Mouse (Mus musculus) myocyte (in vitro differentiated cells): ENCODE data around the gene Bmper. TPM values are rescaled to one million over a fixed set of nuclear protein-coding genes. Genes with fewer than 3 reads are reported as not detected.
A peak's percentile ranks its signal among the peaks of the same experiment; 100 is the strongest.

Experiments
- H3K27me3 ChIP-seq: one replicate; pipeline ENCODE4 v1.6.1; 2011; ENCODE audit not compliant: control insufficient read depth, insufficient read depth, insufficient read length
- H3K36me3 ChIP-seq: one replicate; pipeline ENCODE4 v1.6.1; 2011; ENCODE audit not compliant: control insufficient read depth, insufficient read depth
- H3K4me2 ChIP-seq: one replicate; pipeline ENCODE4 v1.6.1; 2011; ENCODE audit warnings: low read depth, control low read depth
- H3K4me3 ChIP-seq: one replicate; pipeline ENCODE4 v1.5.1; 2011; ENCODE audit warnings: mild to moderate bottlenecking, control low read depth, moderate library complexity
- H3K79me2 ChIP-seq: one replicate; pipeline ENCODE4 v1.6.1; 2011; ENCODE audit not compliant: control insufficient read depth, insufficient read depth
- H3ac ChIP-seq: one replicate; pipeline ENCODE4 v1.6.1; 2011; ENCODE audit not compliant: control insufficient read depth, insufficient read length
- CEBPB ChIP-seq: IDR thresholded peaks from 2 replicates; pipeline ENCODE4 v1.6.1; 2011; ENCODE audit warnings: mild to moderate bottlenecking, moderate library complexity; ENCODE audit not compliant: poor library complexity, insufficient read depth, severe bottlenecking
- E2F4 ChIP-seq: IDR thresholded peaks from one replicate; pipeline ENCODE4 v1.6.1; 2011; ENCODE audit warnings: mild to moderate bottlenecking, control low read depth, moderate library complexity; ENCODE audit not compliant: insufficient read depth
- MAX ChIP-seq: IDR thresholded peaks from one replicate; pipeline ENCODE4 v1.6.1; 2011; ENCODE audit warnings: low read depth, mild to moderate bottlenecking, control low read depth
- MYOD1 ChIP-seq, 3 experiments: IDR thresholded peaks; one replicate each; pipeline ENCODE4 v1.6.1; 2011; ENCODE audit warnings: control low read depth in 2 of 3, low read depth in 2 of 3, mild to moderate bottlenecking in 2 of 3, moderate library complexity in 1 of 3; ENCODE audit not compliant: insufficient read length in 2 of 3, control insufficient read depth in 1 of 3
- MYOG ChIP-seq, 3 experiments: IDR thresholded peaks; one replicate each; pipeline ENCODE4 v1.6.1; 2011; ENCODE audit warnings: control low read depth in 2 of 3, low read depth in 2 of 3, mild to moderate bottlenecking in 2 of 3; ENCODE audit not compliant: insufficient read length in 2 of 3, control insufficient read depth in 1 of 3, insufficient read depth in 1 of 3
- POLR2A ChIP-seq: IDR thresholded peaks from one replicate; pipeline ENCODE4 v1.6.1; 2011; ENCODE audit warnings: low read depth, mild to moderate bottlenecking, control low read depth, moderate library complexity; ENCODE audit not compliant: insufficient read length
- POLR2AphosphoS2 ChIP-seq: IDR thresholded peaks from one replicate; pipeline ENCODE4 v1.6.1; 2011; ENCODE audit warnings: low read depth, control low read depth; ENCODE audit not compliant: insufficient read length
- REST ChIP-seq: IDR thresholded peaks from one replicate; pipeline ENCODE4 v1.6.1; 2011; ENCODE audit warnings: mild to moderate bottlenecking, control low read depth, moderate library complexity; ENCODE audit not compliant: insufficient read depth, insufficient read length
- SRF ChIP-seq: IDR thresholded peaks from one replicate; pipeline ENCODE4 v1.6.1; 2011; ENCODE audit warnings: low read depth; ENCODE audit not compliant: control insufficient read depth, insufficient read length
- TCF12 ChIP-seq: IDR thresholded peaks from one replicate; pipeline ENCODE4 v1.6.1; 2011; ENCODE audit warnings: mild to moderate bottlenecking, control low read depth; ENCODE audit not compliant: poor library complexity, insufficient read depth, severe bottlenecking
- TCF3 ChIP-seq: IDR thresholded peaks from one replicate; pipeline ENCODE4 v1.6.1; 2011; ENCODE audit warnings: low read depth, control low read depth; ENCODE audit not compliant: insufficient read length
- USF1 ChIP-seq: IDR thresholded peaks from one replicate; pipeline ENCODE4 v1.6.1; 2011; ENCODE audit warnings: low read depth, mild to moderate bottlenecking, control low read depth, moderate library complexity
- polyA plus RNA-seq: library from polyadenylated mRNA; unstranded; fragments of >200 nt; fragmentation: generic; extraction: Trizol; gene quantifications from one replicate; pipeline ENCODE4 v1.2.1, GENCODE M21; 2012; ENCODE audit warnings: missing spikeins

The Bmper gene
- polyA plus RNA-seq, 1 experiment = 2.2 TPM

DNA sequence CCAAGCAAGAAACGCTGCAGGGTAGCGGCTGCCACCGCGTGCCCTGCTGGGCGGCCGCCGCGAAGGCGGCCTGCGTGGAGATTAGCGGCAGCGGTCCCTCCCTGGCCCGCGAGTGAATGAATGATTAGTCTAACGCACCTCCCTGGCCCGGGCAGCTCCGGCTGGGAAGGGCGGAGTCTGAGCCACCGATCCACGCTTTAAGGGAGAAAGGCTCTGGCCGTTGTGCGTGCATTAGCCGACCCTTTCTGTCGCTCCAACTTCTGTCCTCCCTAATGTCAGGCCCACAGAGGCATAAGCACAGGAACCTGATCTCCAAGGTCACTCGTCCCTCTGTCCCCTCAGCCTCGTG is 410 bp upstream of the Bmper start:
- Histone ChIP-seq H3K27me3 (no peaks in the 10 kb centered on the region), H3ac (peak overlapping the region; percentile 92), H3K36me3 (no peaks in the 10 kb centered on the region), H3K4me2 (peak overlapping the region; percentile 81), H3K79me2 (no peaks in the 10 kb centered on the region), H3K4me3 (peak overlapping the region; percentile 48)
- TF ChIP-seq MYOG (IDR thresholded peaks at IDR 0.05; ENCODE audit: control insufficient read depth in 1 of 3, insufficient read depth in 1 of 3, insufficient read length in 2 of 3, low read depth in 2 of 3) (no peak), POLR2A (peak; percentile 57)

DNA sequence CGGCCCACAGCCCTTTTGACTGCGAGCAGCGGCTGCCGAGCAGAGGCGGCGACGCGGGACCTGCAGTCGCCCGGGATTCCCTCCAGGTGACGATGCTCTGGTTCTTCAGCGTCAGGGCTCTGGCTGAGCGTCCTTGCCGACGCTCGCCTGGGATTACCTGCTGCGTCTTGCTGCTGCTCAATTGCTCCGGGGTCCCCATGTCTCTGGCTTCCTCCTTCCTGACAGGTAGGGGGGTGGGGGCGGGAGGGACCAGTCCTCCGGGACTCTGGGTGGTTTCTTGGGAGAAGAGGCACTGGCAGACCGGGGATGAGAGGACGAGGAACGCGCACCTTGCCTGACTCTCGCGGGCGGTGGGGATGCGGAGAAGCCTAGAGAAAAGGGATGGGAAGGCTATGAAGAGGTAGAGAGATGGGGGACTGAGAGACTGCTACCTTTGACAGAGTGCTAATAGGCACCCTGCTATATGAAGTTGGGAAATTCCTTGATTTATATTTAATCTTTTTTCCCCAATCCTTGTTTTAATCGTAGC is 737 bp downstream of the Bmper start:
- Histone ChIP-seq H3ac (peak overlapping the region; percentile 92), H3K79me2 (no peaks in the 10 kb centered on the region), H3K4me3 (peak overlapping the region; percentile 48), H3K36me3 (no peaks in the 10 kb centered on the region), H3K27me3 (no peaks in the 10 kb centered on the region), H3K4me2 (peak overlapping the region; percentile 81)
- TF ChIP-seq POLR2A = peak; percentile 10
- TF ChIP-seq POLR2AphosphoS2 = no peak

DNA sequence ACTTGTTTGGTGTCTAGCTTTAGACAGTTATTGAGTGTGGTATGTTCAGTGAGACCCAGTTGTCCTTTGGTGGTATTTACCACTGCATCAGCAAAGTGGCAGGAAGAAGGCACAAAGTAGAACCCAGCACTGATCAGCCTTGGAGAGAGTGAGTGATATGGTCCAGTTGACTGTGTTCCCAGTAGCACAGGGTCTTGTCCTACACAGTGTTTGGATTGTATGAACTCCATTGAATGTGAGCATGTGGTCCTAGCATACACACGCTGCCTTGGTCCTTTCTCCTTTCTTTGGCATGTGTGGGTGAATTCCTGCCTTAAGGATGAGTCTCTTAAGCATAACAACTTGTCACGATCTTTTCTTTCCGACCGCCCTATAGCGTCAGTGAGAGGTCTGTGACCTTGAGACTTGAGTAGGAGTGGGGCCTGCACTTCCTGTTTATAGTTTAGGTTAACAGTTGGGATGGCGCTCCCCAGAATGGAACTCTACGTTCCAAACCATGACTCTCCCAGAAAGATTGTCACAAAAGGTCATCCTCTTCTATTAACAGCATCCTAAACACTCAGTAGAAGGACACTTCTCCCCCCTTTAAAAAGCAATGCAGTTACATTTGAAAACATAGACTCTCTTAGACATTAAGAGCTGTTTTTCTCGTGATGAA is 10.7 kb downstream of the Bmper start:
- no peak overlapping the region for H3K4me2 ChIP-seq
- H3ac ChIP-seq = no peak overlapping the region
- no peak for TF ChIP-seq USF1
- TF ChIP-seq MYOD1 (IDR thresholded peaks at IDR 0.05; ENCODE audit: control insufficient read depth in 1 of 3, insufficient read length in 2 of 3, low read depth in 2 of 3) = no peak
- TF ChIP-seq CEBPB = no peak
- TF ChIP-seq POLR2AphosphoS2 = no peak
- TF ChIP-seq POLR2A = no peak
- TF ChIP-seq TCF3 = no peak
- no peak for TF ChIP-seq MYOG (IDR thresholded peaks at IDR 0.05; ENCODE audit: control insufficient read depth in 1 of 3, insufficient read depth in 1 of 3, insufficient read length in 2 of 3, low read depth in 2 of 3)
- no peak for TF ChIP-seq SRF
- TF ChIP-seq TCF12 = no peak
- no peak for TF ChIP-seq MAX
- no peak for TF ChIP-seq REST
- no peak for TF ChIP-seq E2F4
- no peaks in the 10 kb centered on the region for H3K79me2 ChIP-seq
- no peaks in the 10 kb centered on the region for H3K36me3 ChIP-seq
- no peaks in the 10 kb centered on the region for H3K27me3 ChIP-seq
- H3K4me3 ChIP-seq = no peak overlapping the region

DNA sequence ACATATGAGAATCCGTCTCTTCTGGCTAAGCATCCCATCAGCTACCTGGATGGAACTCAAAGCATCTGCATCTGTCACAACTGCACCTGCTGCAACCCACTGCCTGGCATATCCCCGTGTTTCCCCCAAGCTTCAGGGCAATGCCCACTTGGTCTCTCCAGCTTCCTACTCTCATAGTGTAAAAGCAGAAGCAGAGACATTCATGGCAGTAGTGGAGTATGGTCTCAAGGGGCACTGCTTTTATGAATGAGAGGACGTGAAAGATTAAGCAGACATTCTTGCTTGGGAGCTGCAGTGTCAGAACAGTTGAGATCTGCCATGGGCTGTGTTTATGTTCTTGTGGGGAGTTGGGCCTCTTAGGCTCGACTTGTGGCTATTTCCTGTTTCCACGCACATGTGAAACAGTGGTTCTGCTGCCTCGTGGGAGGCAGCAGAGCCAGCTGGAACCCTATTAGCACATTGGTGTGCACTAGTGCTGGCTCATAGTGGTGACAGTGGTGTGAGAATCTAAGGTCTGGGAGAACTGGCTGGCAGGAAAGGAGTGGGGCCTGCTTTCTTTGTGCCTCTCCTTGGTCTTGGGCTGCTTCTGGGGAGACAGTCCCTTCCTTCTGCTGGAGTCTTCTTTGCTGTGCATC is 12.6 kb downstream of the Bmper start:
- H3K4me2 ChIP-seq = no peak overlapping the region
- no peaks in the 10 kb centered on the region for H3K36me3 ChIP-seq
- H3K27me3 ChIP-seq = no peaks in the 10 kb centered on the region
- H3K4me3 ChIP-seq = no peak overlapping the region
- no peak for TF ChIP-seq SRF
- TF ChIP-seq TCF3 = no peak
- no peaks in the 10 kb centered on the region for H3K79me2 ChIP-seq
- H3ac ChIP-seq = no peak overlapping the region

DNA sequence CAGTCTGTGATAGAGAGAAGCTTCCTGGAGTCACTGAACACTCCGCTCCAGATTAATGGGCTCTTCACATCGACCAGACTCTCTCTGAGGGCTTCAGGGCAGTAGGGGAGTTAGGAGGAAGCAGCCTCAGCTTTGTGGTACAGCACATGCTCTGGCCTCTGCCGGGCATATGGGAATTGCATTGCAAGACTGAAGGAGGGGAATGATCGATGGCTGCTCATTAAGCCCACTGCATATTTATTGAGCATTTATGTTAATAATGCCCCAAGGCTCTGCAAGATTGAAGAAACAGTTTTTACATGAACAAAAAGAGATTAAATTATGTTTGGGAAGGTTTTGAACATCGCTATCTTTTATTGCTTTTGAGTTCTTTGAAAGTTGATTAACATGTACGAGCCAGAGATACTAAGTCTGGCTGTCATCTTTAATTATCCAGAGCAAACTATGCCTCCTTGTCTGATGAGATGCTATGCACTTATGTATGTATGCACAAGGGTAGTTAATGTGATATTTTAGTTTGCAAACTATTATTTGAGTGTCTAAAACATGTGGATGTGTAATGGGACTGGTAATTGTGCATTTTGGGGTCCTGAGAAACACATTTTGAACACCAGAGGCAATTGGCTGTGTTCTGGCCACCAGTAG is 13.9 kb downstream of the Bmper start:
- Histone ChIP-seq H3ac (no peak overlapping the region), H3K36me3 (no peaks in the 10 kb centered on the region), H3K27me3 (no peaks in the 10 kb centered on the region), H3K4me2 (no peak overlapping the region), H3K4me3 (no peak overlapping the region), H3K79me2 (no peaks in the 10 kb centered on the region)
- TF ChIP-seq MYOG (IDR thresholded peaks at IDR 0.05; ENCODE audit: control insufficient read depth in 1 of 3, insufficient read depth in 1 of 3, insufficient read length in 2 of 3, low read depth in 2 of 3) = no peak

DNA sequence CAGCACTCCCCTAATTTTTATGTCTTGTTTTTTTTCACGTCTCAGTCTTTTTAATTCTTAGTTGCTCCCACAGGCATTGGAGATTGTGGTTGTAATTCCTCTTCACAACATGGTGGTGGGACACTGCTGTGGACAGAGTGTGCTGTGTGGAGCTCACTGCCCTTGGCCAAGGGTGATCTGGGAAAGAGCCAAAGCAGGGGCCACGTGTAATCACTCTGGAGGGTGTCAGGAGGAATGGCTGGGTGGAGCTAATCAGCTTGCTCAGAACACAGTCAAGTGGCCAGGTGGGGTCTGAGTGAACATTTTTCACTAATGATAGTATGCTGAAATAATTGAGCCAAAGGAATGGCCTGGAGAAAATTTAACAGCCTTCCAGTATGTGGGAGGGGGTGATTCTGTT is 16.1 kb downstream of the Bmper start:
- Histone ChIP-seq H3K4me2 (no peak overlapping the region), H3K4me3 (no peak overlapping the region), H3K27me3 (no peaks in the 10 kb centered on the region), H3ac (no peak overlapping the region), H3K79me2 (no peaks in the 10 kb centered on the region), H3K36me3 (no peaks in the 10 kb centered on the region)
- TF ChIP-seq USF1 (no peak), POLR2AphosphoS2 (no peak), TCF3 (no peak), TCF12 (no peak)
